Mouse (Mus musculus) megakaryocyte, embryonic 14.5 days (primary cell): Measurements from ENCODE around the gene Stk35.

Experiments used
- FLI1 ChIP-seq: IDR thresholded peaks from 2 replicates; pipeline ENCODE4 v1.6.1; 2012; ENCODE audit warnings: low read length, inconsistent platforms, mixed read lengths
- GATA1 ChIP-seq: IDR thresholded peaks from 3 replicates; pipeline ENCODE4 v1.6.1; 2012; ENCODE audit warnings: mixed read lengths, low read length, inconsistent platforms, borderline replicate concordance

DNA sequence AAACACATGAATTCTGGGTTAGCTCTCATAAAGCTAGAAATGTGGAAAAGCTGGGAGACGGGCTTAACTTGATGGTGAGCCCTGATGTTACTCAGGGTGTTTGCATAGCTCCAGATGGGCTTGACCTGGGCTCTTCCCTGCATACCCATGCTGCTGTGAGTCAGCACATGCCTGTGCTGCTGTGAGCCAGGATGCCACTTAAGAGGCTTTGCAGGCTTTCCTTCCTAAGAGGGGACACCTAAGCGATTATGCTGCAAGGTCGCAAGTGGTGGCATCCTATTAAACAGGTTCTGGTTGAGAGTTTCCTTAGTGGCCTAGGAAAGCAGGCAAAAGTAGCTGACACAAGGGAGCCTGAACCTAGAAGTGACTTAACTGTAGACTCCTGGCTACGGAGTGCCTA lies 5.2 kb downstream of the Stk35 start:
- TF ChIP-seq GATA1 = no peak
- no peak for TF ChIP-seq FLI1
